Mouse (Mus musculus) neural tube, embryonic 15.5 days (tissue): Measurements from ENCODE around the gene Lpin2. TPM values are rescaled to one million over a fixed set of nuclear protein-coding genes. Genes with fewer than 3 reads are reported as not detected.

ENCODE experiments used
- ATAC-seq: fragments of 200-750 bp; cut with Nextera tagmentation; 2 replicates; pipeline ENCODE4 v1.8.0; 2017; ENCODE audit warnings: mild to moderate bottlenecking, moderate TSS enrichment, moderate library complexity; ENCODE audit not compliant: low FRiP score
- H3K27ac ChIP-seq: fragments of 300-500 bp; sonication (generic); replicated peaks from 2 replicates; pipeline ENCODE4 v1.5.1; 2015; ENCODE audit warnings: mild to moderate bottlenecking, inconsistent platforms
- H3K27me3 ChIP-seq: fragments of 300-500 bp; sonication (generic); replicated peaks from 2 replicates; pipeline ENCODE4 v1.6.1; 2015; ENCODE audit warnings: inconsistent platforms
- H3K36me3 ChIP-seq: fragments of 300-500 bp; sonication (generic); 2 replicates; pipeline ENCODE4 v1.6.1; 2015; ENCODE audit warnings: inconsistent platforms
- H3K4me1 ChIP-seq: fragments of 300-500 bp; sonication (generic); 2 replicates; pipeline ENCODE4 v1.6.1; 2015; ENCODE audit warnings: inconsistent platforms
- H3K4me2 ChIP-seq: fragments of 300-500 bp; sonication (generic); 2 replicates; pipeline ENCODE4 v1.6.1; 2015; ENCODE audit warnings: inconsistent platforms, mild to moderate bottlenecking, moderate library complexity
- H3K4me3 ChIP-seq: fragments of 300-500 bp; sonication (generic); replicated peaks from 2 replicates; pipeline ENCODE4 v1.5.1; 2015; ENCODE audit warnings: mild to moderate bottlenecking, inconsistent platforms
- H3K9ac ChIP-seq: fragments of 300-500 bp; sonication (generic); replicated peaks from 2 replicates; pipeline ENCODE4 v1.6.1; 2015; ENCODE audit warnings: mild to moderate bottlenecking, inconsistent platforms
- H3K9me3 ChIP-seq: fragments of 300-500 bp; sonication (generic); replicated peaks from 2 replicates; pipeline ENCODE4 v1.6.1; 2016; ENCODE audit warnings: inconsistent platforms
- WGBS: fragments of 180-500 bp; shearing (Covaris S2); methylation state at CpG from one replicate; pipeline ENCODE4 v1.1.7; 2015; ENCODE audit warnings: mixed read lengths; 5-methylcytosine and 5-hydroxymethylcytosine counted together
- polyA plus RNA-seq: library from polyadenylated mRNA; unstranded; fragments of >200 nt; fragmentation: Nextera tagmentation; extraction: Ambion mirVana; gene quantifications from 2 replicates; pipeline ENCODE4 v1.2.1, GENCODE M21; 2015

The Lpin2 gene
- polyA plus RNA-seq, 1 experiment from 2014 or later: 42.6 TPM

GRCm38 (mm10) chr17:71254736-71255135 is 72.4 kb downstream of the Lpin2 start:
- no peak overlapping the region for H3K4me2 ChIP-seq
- ATAC-seq: no peak
- peaks cover 10% of the 10 kb centered on the region; the same call in 1 of the 2 replicates for H3K36me3 ChIP-seq
- H3K27ac ChIP-seq: no peak overlapping the region
- H3K9ac ChIP-seq: no peak overlapping the region
- H3K4me3 ChIP-seq: no peak overlapping the region
- H3K9me3 ChIP-seq: no peaks in the 10 kb centered on the region
- 64% methylated on average over 6 of the region's 6 CpGs for whole genome bisulfite sequencing
- H3K27me3 ChIP-seq: no peaks in the 10 kb centered on the region
- H3K4me1 ChIP-seq: peaks cover 9% of the 10 kb centered on the region; the same call in 1 of the 2 replicates

- Histone ChIP-seq H3K9me3 (no peaks in the 10 kb centered on the region), H3K36me3 (0 out of 2 replicates have a peak, but pooled peaks cover under 1% of the 10 kb centered on the region), H3K4me1 (peaks cover 9% of the 10 kb centered on the region; the same call in 1 of the 2 replicates), H3K4me3 (no peak overlapping the region), H3K9ac (no peak overlapping the region), H3K4me2 (no peak overlapping the region), H3K27ac (no peak overlapping the region), H3K27me3 (no peaks in the 10 kb centered on the region)
- WGBS: 82% methylated on average over 14 of the region's 14 CpGs
- no peak for ATAC-seq
Measured at GRCm38 (mm10) chr17:71256068-71256615, 73.8 kb downstream of the Lpin2 start.

- WGBS: 87% methylated on average over 13 of the region's 13 CpGs
- H3K9ac ChIP-seq: no peak overlapping the region
- no peak overlapping the region for H3K4me3 ChIP-seq
- no peaks in the 10 kb centered on the region for H3K9me3 ChIP-seq
- H3K4me1 ChIP-seq: 0 out of 2 replicates have a peak, but pooled peaks cover 2% of the 10 kb centered on the region
- H3K4me2 ChIP-seq: no peak overlapping the region
- H3K27ac ChIP-seq: no peak overlapping the region
- H3K27me3 ChIP-seq: no peaks in the 10 kb centered on the region
- no peaks in the 10 kb centered on the region for H3K36me3 ChIP-seq
- ATAC-seq: no peak
Measured at GRCm38 (mm10) chr17:71256806-71257536, 74.6 kb downstream of the Lpin2 start.

GRCm38 (mm10) chr17:71259727-71260126 is 77.4 kb downstream of the Lpin2 start:
- ATAC-seq: no peak
- Histone ChIP-seq H3K27me3 (no peaks in the 10 kb centered on the region), H3K4me3 (no peak overlapping the region), H3K4me1 (no peaks in the 10 kb centered on the region), H3K36me3 (no peaks in the 10 kb centered on the region), H3K9me3 (no peaks in the 10 kb centered on the region), H3K9ac (no peak overlapping the region), H3K27ac (no peak overlapping the region), H3K4me2 (no peak overlapping the region)
- 74% methylated on average over 11 of the region's 11 CpGs for WGBS

GRCm38 (mm10) chr17:71260658-71261057 is 78.3 kb downstream of the Lpin2 start:
- H3K4me1 ChIP-seq: no peaks in the 10 kb centered on the region
- no peaks in the 10 kb centered on the region for H3K36me3 ChIP-seq
- no peak overlapping the region for H3K4me2 ChIP-seq
- no peaks in the 10 kb centered on the region for H3K27me3 ChIP-seq
- no peak for ATAC-seq
- no peak overlapping the region for H3K4me3 ChIP-seq
- H3K9ac ChIP-seq: no peak overlapping the region
- no peaks in the 10 kb centered on the region for H3K9me3 ChIP-seq
- no peak overlapping the region for H3K27ac ChIP-seq
- 58% methylated on average over 3 of the region's 3 CpGs for WGBS

GRCm38 (mm10) chr17:71263136-71263535 is 80.8 kb downstream of the Lpin2 start:
- H3K9me3 ChIP-seq: no peaks in the 10 kb centered on the region
- H3K27me3 ChIP-seq: no peaks in the 10 kb centered on the region
- H3K4me1 ChIP-seq: no peaks in the 10 kb centered on the region
- no peak overlapping the region for H3K4me2 ChIP-seq
- WGBS: 82% methylated on average over 6 of the region's 6 CpGs
- no peaks in the 10 kb centered on the region for H3K36me3 ChIP-seq
- no peak overlapping the region for H3K27ac ChIP-seq
- no peak overlapping the region for H3K4me3 ChIP-seq
- no peak overlapping the region for H3K9ac ChIP-seq
- ATAC-seq: no peak

- Histone ChIP-seq H3K4me3 (no peak overlapping the region), H3K36me3 (no peaks in the 10 kb centered on the region), H3K27me3 (no peaks in the 10 kb centered on the region), H3K9me3 (no peaks in the 10 kb centered on the region), H3K4me1 (no peaks in the 10 kb centered on the region), H3K4me2 (no peak overlapping the region), H3K9ac (no peak overlapping the region), H3K27ac (no peak overlapping the region)
- ATAC-seq: no peak
- WGBS: 92% methylated on average over 4 of the region's 4 CpGs
Measured at GRCm38 (mm10) chr17:71264739-71265138, 82.4 kb downstream of the Lpin2 start.

GRCm38 (mm10) chr17:71265336-71266051 is 83.1 kb downstream of the Lpin2 start:
- no peaks in the 10 kb centered on the region for H3K27me3 ChIP-seq
- H3K36me3 ChIP-seq: no peaks in the 10 kb centered on the region
- no peak overlapping the region for H3K4me3 ChIP-seq
- ATAC-seq: no peak
- 78% methylated on average over 5 of the region's 5 CpGs for WGBS
- H3K9ac ChIP-seq: no peak overlapping the region
- no peaks in the 10 kb centered on the region for H3K9me3 ChIP-seq
- H3K27ac ChIP-seq: no peak overlapping the region
- no peak overlapping the region for H3K4me2 ChIP-seq
- H3K4me1 ChIP-seq: no peaks in the 10 kb centered on the region

GRCm38 (mm10) chr17:71267374-71267773 is 85.0 kb downstream of the Lpin2 start:
- Histone ChIP-seq H3K4me2 (no peak overlapping the region), H3K4me3 (no peak overlapping the region), H3K36me3 (no peaks in the 10 kb centered on the region), H3K27me3 (no peaks in the 10 kb centered on the region), H3K27ac (no peak overlapping the region), H3K9me3 (no peaks in the 10 kb centered on the region), H3K4me1 (no peaks in the 10 kb centered on the region), H3K9ac (no peak overlapping the region)
- WGBS: 92% methylated on average over 8 of the region's 8 CpGs
- no peak for ATAC-seq

GRCm38 (mm10) chr17:71268152-71268551 is 85.8 kb downstream of the Lpin2 start:
- H3K4me2 ChIP-seq: no peak overlapping the region
- ATAC-seq: no peak
- no peaks in the 10 kb centered on the region for H3K36me3 ChIP-seq
- H3K27me3 ChIP-seq: no peaks in the 10 kb centered on the region
- H3K4me3 ChIP-seq: no peak overlapping the region
- no peaks in the 10 kb centered on the region for H3K4me1 ChIP-seq
- H3K9me3 ChIP-seq: no peaks in the 10 kb centered on the region
- 89% methylated on average over 10 of the region's 10 CpGs for WGBS
- no peak overlapping the region for H3K27ac ChIP-seq
- no peak overlapping the region for H3K9ac ChIP-seq

- 94% methylated on average over 3 of the region's 3 CpGs for WGBS
Measured at GRCm38 (mm10) chr17:71268599-71268998, 86.2 kb downstream of the Lpin2 start.

GRCm38 (mm10) chr17:71273901-71274300 is 91.5 kb downstream of the Lpin2 start:
- no peaks in the 10 kb centered on the region for H3K27me3 ChIP-seq
- no peaks in the 10 kb centered on the region for H3K4me1 ChIP-seq
- H3K9ac ChIP-seq: no peak overlapping the region
- WGBS: 95% methylated on average over 12 of the region's 12 CpGs
- no peak overlapping the region for H3K27ac ChIP-seq
- H3K9me3 ChIP-seq: no peaks in the 10 kb centered on the region
- H3K4me3 ChIP-seq: no peak overlapping the region
- no peak for ATAC-seq
- no peak overlapping the region for H3K4me2 ChIP-seq
- no peaks in the 10 kb centered on the region for H3K36me3 ChIP-seq

More at GRCm38 (mm10) chr17:71268599-71268998, 86.2 kb downstream of the Lpin2 start:
- no peak for ATAC-seq
- H3K4me1 ChIP-seq: no peaks in the 10 kb centered on the region
- no peak overlapping the region for H3K4me2 ChIP-seq
- H3K4me3 ChIP-seq: no peak overlapping the region
- no peak overlapping the region for H3K9ac ChIP-seq
- no peak overlapping the region for H3K27ac ChIP-seq
- H3K9me3 ChIP-seq: no peaks in the 10 kb centered on the region
- H3K36me3 ChIP-seq: no peaks in the 10 kb centered on the region
- no peaks in the 10 kb centered on the region for H3K27me3 ChIP-seq
